Mouse (Mus musculus): ENCODE measurements around the gene Prx.

DNA sequence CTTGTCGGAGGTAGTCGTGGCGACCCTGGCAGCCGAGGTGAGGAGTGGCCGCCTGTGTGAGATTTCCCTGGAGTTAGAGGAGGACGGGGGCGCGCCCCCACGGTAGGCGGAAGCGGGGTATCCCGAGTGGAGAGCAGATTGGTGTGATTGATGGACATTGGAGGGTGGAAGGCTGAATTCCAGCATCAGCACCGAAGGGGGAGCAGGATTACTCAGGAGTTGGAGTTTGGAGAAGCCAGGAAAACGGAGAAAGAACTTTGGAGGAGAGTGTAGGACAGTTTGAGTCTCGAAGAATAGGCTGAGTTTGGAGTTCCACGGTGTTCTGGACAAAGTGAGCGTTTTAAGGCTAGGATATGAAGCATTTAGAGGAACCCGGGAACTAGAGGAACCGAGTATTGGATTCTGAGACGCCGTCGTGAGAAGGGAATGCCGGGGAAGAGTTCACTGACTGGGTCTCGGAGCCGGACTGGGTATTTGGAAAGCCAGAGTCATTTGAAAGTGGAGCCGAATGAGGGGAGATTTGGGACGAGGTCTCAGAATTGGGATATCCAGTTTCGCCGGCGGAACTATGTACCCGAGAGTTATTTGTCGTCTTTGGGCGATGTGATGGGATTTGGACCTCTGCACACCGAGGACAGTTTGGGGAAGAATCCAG lies 25.2 kb upstream of the Prx start:
- TF ChIP-seq POLR2A (IDR thresholded peaks at IDR 0.05; ENCODE audit: insufficient read depth, low read length) (no peak), CTCF (IDR thresholded peaks at IDR 0.05; ENCODE audit: low read depth, low read length) (no peak)

Measured in ES-Bruce4 (cell line).